Mouse (Mus musculus): Measurements from ENCODE around the gene 4931428F04Rik. TPM values are rescaled to one million over a fixed set of nuclear protein-coding genes. Genes with fewer than 3 reads are reported as not detected.
A peak's percentile ranks its signal among the peaks of the same experiment; 100 is the strongest.

The 4931428F04Rik gene
- polyA plus RNA-seq (2015; fragmentation: Nextera tagmentation; extraction: Ambion mirVana) = 2.1 TPM in 2 replicates

DNA sequence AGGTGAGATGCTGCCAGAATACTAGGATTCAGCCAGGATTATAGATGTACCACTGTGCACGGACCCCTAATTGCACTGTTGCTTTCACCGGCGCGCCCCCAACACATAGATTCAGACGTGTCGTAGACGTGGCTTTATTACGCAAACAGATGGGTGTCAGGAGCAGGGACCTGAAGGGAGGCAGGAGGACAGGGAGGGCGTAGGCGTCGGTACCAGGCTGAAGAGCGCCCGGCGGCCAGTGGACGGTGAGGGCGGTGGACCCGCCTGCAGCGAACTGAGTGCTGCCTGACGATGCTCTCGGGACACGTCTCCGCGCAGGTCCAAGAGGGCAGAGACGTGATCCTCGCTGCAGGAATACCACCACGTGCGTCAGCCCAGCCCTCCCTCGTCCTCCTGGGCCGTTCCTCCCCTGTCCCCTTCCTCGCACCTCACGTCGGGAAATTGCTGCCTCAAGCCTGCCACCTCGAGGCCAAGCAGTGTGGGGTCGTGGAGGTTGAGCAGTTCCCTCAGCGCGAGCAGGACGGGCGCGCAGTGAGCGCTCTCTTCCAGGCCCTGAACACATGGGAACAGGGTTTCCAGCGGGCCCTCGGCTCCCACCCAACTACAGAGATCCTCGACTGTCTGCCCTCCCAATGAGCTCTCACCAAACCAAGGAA is at the start of gene 4931428F04Rik:
Gene 4931428F04Rik (minus strand): TSS at position 60 of the 656 bp plus-strand sequence.

DNA sequence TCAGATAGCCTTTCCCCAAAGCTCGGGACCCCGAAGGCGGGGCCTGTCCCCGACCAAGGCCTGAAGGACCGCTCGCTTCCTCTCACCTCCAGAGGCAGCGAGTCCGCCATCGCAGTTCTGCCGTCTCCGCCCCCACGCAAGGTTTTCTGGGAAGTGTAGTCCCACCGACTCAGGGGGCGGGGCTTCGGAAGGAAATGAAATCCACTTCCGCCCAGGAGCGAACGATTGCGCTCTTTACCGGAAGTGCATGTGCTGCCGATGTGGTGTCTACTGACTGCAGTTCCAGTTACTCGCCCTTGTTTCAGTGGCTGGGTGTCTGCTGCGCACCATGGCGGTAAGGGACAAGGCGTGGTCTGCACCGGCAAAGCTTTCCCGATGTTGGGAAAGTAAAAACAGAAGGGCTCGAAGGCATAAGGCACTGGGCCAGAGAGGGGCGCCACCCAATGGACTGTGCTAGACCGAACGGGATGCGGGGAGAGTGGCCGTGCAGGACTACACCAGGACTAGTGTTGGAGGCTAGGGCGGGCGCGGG is 36.5 kb upstream of the 4931428F04Rik start, which contains the start of the genes Lrrc29 and Tmem208:
Gene Lrrc29 (minus strand): TSS at position 138 of the 532 bp plus-strand sequence.
Gene Tmem208 (plus strand): TSS at position 214 of the 532 bp plus-strand sequence.

DNA sequence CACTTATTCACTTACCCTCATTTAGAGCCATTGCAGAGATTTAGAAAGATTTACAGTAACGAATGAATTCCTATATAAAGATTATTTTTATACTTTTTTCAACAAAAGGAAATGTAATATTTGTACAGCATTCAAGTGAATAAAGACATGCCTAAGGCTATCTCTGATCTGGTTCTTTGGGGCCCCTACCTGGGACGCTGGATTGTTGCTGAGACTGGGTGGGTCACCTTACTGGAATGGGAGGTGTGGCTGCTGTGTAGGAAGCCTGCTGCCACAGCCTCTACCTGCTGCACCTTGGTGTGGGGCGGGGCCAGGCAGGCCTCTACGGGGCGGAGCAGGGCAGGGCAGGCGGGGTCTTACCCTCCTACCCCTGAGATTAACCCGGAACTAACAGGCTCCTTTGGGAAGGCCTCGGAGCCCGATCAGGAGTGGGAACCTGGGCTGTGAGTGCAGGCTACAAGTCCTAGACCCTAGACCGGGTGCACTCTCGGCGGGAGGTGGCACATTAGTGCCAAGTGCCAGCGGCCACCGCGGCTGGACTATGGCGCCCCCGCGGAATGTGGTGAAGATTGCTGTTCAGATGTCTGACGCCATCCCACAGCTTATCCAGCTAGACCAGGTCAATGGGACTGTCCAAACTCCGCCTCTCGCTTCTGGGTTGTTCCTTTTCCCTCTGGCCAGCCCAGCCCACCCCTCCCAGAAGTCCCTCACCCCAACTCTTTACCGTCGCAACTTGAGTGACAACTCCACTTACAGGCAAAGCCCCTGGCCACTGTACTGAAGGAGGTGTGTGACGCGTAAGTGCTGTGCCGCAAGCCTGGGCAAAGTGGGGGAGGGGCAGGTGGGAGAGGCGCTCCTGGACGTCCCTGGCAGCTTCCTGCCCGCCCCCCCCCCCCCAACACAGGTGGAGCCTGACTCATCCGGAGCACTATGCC is 15.8 kb upstream of the 4931428F04Rik start, which contains the start of gene Elmo3:
Gene Elmo3 (plus strand): TSS at position 391 of the 935 bp plus-strand sequence.

DNA sequence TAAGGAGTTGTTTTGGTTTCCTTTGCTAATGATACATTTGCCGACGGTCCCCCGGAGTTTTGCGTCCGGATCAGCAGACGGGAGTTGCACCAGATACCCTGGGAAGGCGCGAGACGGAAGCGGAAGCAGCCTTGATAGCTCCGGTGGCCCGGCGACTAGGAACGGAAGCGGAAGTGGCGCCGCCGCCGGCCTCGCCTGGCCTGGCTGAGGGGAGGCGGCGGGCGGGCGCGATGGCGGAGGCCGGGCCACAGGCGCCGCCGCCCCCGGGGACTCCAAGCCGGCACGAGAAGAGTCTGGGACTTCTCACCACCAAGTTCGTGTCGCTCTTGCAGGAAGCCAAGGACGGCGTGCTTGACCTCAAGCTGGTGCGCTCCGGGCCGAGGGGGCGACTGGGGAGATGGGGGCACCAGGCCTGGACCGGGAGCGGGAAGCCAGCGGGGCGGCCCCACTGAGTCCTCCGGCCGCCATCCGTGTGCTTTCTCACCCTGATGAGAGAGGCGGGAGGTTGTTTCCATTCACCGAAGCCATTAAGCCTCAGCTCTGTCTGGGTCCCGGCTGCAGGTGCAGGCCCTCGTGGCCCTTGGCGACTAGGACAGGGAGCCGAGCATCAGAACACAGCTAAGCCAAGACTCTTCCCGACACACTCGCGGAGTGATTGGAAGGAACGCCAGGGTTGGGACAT is 8.0 kb upstream of the 4931428F04Rik start, which contains the start of gene E2f4:
Gene E2f4 (plus strand): TSS at position 153 of the 682 bp plus-strand sequence.

DNA sequence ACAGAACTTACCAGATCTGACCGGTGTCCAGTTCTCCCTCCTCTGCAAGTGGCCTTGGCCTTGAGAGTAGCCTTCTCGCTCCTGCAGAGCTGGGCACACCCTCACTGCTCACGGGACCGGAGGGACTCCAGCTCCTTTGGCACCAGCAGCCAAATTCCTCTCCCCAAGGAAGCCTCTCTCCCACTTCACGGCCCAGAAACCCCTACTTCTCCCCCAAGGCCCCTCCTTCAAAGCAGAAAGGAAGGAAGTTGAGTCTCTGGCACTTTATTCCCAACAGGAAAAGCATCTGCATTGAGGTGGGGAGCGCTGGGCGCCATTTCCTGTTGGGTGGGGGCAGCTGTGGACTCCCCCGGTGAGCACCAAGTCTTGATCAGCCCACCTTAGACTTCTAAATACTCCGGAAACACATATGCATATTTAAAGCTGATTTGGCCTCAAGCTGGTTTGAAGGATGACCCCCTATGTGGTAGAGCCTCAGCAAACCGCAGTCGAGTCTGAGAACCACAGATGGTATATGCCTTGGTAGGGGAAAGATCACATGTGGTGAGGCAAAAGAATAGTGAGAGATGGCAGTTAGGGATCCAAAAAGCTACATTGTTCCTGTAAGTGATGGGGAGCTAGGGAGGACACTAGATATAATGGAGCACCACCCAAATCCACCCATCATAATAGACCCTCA is 6.4 kb upstream of the 4931428F04Rik start, which contains the start of gene Exoc3l:
Gene Exoc3l (minus strand): TSS at position 207 of the 679 bp plus-strand sequence.

DNA sequence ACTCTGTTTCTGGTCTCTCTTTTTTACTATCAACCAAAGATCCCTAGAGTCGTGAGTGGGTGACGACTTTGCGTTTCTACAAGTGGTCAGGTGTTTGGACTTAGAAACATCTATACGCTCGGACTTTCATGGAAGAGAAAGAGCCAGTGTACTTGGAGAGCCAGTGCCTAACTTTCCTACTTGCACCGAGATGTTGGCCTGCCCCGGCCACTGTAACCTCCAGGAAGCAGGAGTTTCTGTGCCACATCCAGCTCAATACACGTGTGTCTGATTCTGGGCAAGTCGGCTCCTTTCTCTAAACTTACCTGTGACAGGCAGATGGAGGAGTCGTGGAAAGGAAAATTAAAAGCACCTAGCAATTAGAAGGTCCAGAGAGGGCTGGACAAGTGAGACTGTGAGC is 13.8 kb downstream of the 4931428F04Rik start, which contains the start of gene Nol3:
Gene Nol3 (plus strand): TSS at position 301 of the 400 bp plus-strand sequence.

DNA sequence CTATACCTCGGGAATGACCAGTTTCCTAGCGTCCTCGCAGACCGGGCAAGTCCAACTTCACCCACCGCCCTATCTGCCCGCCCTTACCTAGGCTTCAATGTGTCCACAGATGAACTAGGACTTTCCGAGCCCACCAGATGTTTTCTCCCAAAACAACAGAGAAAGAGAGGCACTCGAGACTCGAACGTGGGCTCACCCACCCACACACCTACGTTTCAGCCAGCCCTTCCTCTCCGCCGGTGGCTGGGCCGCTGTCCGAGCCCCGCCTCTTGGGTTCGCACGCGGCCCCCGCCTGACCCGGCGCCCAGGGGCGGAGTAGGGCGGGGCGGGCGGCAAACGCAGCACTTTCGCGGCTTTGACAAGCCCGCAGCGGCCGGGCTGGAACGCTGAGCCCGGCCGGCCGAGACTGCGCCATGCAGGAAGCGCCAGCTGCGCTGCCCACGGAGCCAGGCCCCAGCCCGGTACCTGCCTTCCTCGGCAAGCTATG is 20.2 kb downstream of the 4931428F04Rik start, which contains the start of gene Hsf4:
Gene Hsf4 (plus strand): TSS at position 341 of the 487 bp plus-strand sequence.

DNA sequence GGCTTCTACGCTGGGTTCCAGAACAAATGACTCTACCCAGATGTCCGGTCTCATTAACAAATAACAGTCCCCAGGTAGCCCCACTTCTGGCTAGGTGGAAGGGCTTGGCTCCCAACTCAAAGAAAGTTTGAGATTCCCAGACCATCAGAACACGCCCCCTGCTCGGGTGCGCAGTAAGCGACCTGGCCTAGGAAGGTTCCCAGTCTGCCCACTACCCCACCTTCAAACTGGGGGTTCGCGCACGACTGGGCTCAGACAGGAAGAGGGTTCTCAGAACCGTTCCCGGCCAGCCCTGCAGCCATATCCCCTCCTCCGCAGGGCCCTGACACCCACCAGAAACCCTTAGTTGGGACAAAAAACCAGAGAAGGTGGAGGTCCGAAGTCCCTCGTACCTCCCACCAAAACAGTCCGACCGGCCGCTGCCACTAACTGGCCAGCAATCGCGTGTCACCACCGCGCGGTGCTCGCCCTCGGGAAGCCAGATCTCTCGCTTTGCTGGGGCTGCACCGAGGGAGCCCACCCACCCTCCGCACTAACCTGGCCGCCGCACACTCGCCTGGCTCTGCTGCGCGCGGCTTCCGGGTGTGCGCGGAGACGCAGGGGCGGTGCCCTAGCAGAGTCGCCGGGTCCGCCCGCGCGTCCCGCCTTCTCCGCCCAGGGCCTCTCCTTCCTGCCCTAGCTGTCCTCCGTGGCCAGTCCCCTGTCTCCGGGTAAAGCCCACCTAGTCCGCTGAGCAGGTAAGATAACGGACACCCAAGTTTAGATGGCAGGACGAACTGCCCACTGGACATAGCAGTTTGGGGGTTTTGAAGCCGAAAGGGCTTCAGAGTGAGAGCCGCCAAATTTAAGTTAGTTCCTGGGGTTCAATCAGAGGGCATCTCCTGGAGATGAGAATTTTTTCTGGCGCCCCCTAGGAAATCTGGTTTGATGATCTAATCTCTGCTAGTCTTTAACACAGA is 25.4 kb downstream of the 4931428F04Rik start, which contains the start of the genes Tradd and Fbxl8:
Gene Tradd (minus strand): TSS at position 586 of the 959 bp plus-strand sequence.
Gene Fbxl8 (plus strand): TSS at position 625 of the 959 bp plus-strand sequence.

DNA sequence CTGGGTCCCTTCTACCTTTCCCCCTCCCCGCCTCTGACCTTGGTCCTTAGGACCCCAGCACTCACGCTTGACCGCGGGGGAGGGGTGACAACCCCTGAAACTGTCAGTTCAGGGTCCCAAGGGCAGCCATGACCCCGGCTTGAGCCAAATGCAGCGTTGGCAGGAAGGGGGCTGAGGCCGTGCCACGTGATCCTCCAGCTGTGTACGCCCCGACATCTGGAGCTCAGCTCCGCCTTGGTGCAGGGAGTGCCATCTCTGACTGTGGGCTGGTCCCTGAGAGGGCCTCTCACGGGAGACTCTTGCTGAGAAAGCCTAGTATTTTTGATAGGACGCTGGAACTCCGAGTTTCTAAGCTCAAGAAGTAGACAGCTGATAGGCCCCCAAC is 34.7 kb downstream of the 4931428F04Rik start, which contains the start of gene B3gnt9:
Gene B3gnt9 (minus strand): TSS at position 188 of the 385 bp plus-strand sequence.

MicroRNAs encoded within 50 kb of the gene (microRNA counts, 519-probe panel; counts per million panel counts)
- 2,628 counts per million, percentile 69 among the panel's probes with 10 or more counts for microRNA mmu-miR-328

Small RNA genes within 50 kb of the gene (microRNA-seq; reads per million reads assigned to microRNA genes)
- gene Gm27320 = 0 reads per million in 2 experiments
- gene Mir328 = 353 to 381 reads per million in 2 experiments

Other genes starting within 250 kb of the 4931428F04Rik start
- gene Ces3a, start 241.3 kb downstream of the 4931428F04Rik start, polyA plus RNA-seq (2015; fragmentation: Nextera tagmentation; extraction: Ambion mirVana) = not detected in 2 replicates
- gene Ces3b, start 206.1 kb downstream of the 4931428F04Rik start, polyA plus RNA-seq (2015; fragmentation: Nextera tagmentation; extraction: Ambion mirVana) = not detected in 2 replicates
- gene Ces4a, start 158.1 kb downstream of the 4931428F04Rik start, polyA plus RNA-seq (2015; fragmentation: Nextera tagmentation; extraction: Ambion mirVana) = not detected in 2 replicates
- gene Cbfb, start 119.2 kb downstream of the 4931428F04Rik start, polyA plus RNA-seq (2015; fragmentation: Nextera tagmentation; extraction: Ambion mirVana) = 32.1 and 36.8 TPM in 2 replicates
- gene D230025D16Rik, start 64.7 kb downstream of the 4931428F04Rik start, polyA plus RNA-seq (2015; fragmentation: Nextera tagmentation; extraction: Ambion mirVana) = 13.8 and 14.6 TPM in 2 replicates
- gene B3gnt9, start 34.7 kb downstream of the 4931428F04Rik start, polyA plus RNA-seq (2015; fragmentation: Nextera tagmentation; extraction: Ambion mirVana) = 12.4 and 15.0 TPM in 2 replicates
- 6.5 and 10.0 TPM in 2 replicates for gene Tradd, start 25.3 kb downstream of the 4931428F04Rik start, polyA plus RNA-seq (2015; fragmentation: Nextera tagmentation; extraction: Ambion mirVana)
- gene Fbxl8, start 25.2 kb downstream of the 4931428F04Rik start, polyA plus RNA-seq (2015; fragmentation: Nextera tagmentation; extraction: Ambion mirVana) = 0.85 and 2.0 TPM in 2 replicates
- gene Hsf4, start 20.1 kb downstream of the 4931428F04Rik start, polyA plus RNA-seq (2015; fragmentation: Nextera tagmentation; extraction: Ambion mirVana) = 0.11 and 0.18 TPM in 2 replicates
- gene Nol3, start 13.7 kb downstream of the 4931428F04Rik start, polyA plus RNA-seq (2015; fragmentation: Nextera tagmentation; extraction: Ambion mirVana) = 19.7 and 19.8 TPM in 2 replicates
- 4.2 and 6.3 TPM in 2 replicates for gene Exoc3l, start 6.2 kb upstream of the 4931428F04Rik start, polyA plus RNA-seq (2015; fragmentation: Nextera tagmentation; extraction: Ambion mirVana)
- gene E2f4, start 7.8 kb upstream of the 4931428F04Rik start, polyA plus RNA-seq (2015; fragmentation: Nextera tagmentation; extraction: Ambion mirVana) = 28.1 and 28.5 TPM in 2 replicates
- 2.3 and 3.0 TPM in 2 replicates for gene Elmo3, start 15.7 kb upstream of the 4931428F04Rik start, polyA plus RNA-seq (2015; fragmentation: Nextera tagmentation; extraction: Ambion mirVana)
- gene Lrrc29, start 36.4 kb upstream of the 4931428F04Rik start, polyA plus RNA-seq (2015; fragmentation: Nextera tagmentation; extraction: Ambion mirVana) = 2.5 and 2.8 TPM in 2 replicates
- 70.3 and 73.5 TPM in 2 replicates for gene Tmem208, start 36.5 kb upstream of the 4931428F04Rik start, polyA plus RNA-seq (2015; fragmentation: Nextera tagmentation; extraction: Ambion mirVana)
- gene Fhod1, start 58.1 kb upstream of the 4931428F04Rik start, polyA plus RNA-seq (2015; fragmentation: Nextera tagmentation; extraction: Ambion mirVana) = 0.82 and 1.1 TPM in 2 replicates
- gene Slc9a5, start 59.0 kb upstream of the 4931428F04Rik start, polyA plus RNA-seq (2015; fragmentation: Nextera tagmentation; extraction: Ambion mirVana) = 0.45 and 0.52 TPM in 2 replicates
- gene Plekhg4, start 83.4 kb upstream of the 4931428F04Rik start, polyA plus RNA-seq (2015; fragmentation: Nextera tagmentation; extraction: Ambion mirVana) = 0.12 and 0.18 TPM in 2 replicates
- gene Kctd19, start 123.6 kb upstream of the 4931428F04Rik start, polyA plus RNA-seq (2015; fragmentation: Nextera tagmentation; extraction: Ambion mirVana) = 0.29 TPM in 1 of 2 replicates, not detected in the other
- gene Lrrc36, start 123.7 kb upstream of the 4931428F04Rik start, polyA plus RNA-seq (2015; fragmentation: Nextera tagmentation; extraction: Ambion mirVana) = 0.94 and 1.2 TPM in 2 replicates
- 630 and 718 TPM in 2 replicates for gene Tppp3, start 181.7 kb upstream of the 4931428F04Rik start, polyA plus RNA-seq (2015; fragmentation: Nextera tagmentation; extraction: Ambion mirVana)
- gene Zdhhc1, start 207.0 kb upstream of the 4931428F04Rik start, polyA plus RNA-seq (2015; fragmentation: Nextera tagmentation; extraction: Ambion mirVana) = 22.4 and 24.2 TPM in 2 replicates
- 6.9 TPM in 2 replicates for gene Hsd11b2, start 228.9 kb upstream of the 4931428F04Rik start, polyA plus RNA-seq (2015; fragmentation: Nextera tagmentation; extraction: Ambion mirVana)